Mouse (Mus musculus) hindbrain, embryonic 13.5 days (tissue): ENCODE results near the gene Olfr1062. TPM values are rescaled to one million over a fixed set of nuclear protein-coding genes. Genes with fewer than 3 reads are reported as not detected.

Source experiments
- polyA plus RNA-seq: library from polyadenylated mRNA; unstranded; fragments of >200 nt; fragmentation: Nextera tagmentation; extraction: Ambion mirVana; gene quantifications from 2 replicates; pipeline ENCODE4 v1.2.1, GENCODE M21; 2015

Olfr1062 gene
- polyA plus RNA-seq, 1 experiment from 2014 or later: not detected

Other genes starting within 250 kb of the Olfr1062 start
- not detected in 2 replicates for gene Olfr1044, start 248.9 kb downstream of the Olfr1062 start, polyA plus RNA-seq
- gene Olfr52, start 241.1 kb downstream of the Olfr1062 start, polyA plus RNA-seq: not detected in 2 replicates
- not detected in 2 replicates for gene Olfr1045, start 223.7 kb downstream of the Olfr1062 start, polyA plus RNA-seq
- not detected in 2 replicates for gene Olfr1046, start 207.4 kb downstream of the Olfr1062 start, polyA plus RNA-seq
- not detected in 2 replicates for gene Olfr1047, start 195.3 kb downstream of the Olfr1062 start, polyA plus RNA-seq
- not detected in 2 replicates for gene Olfr1048, start 186.5 kb downstream of the Olfr1062 start, polyA plus RNA-seq
- gene Olfr1049, start 168.4 kb downstream of the Olfr1062 start, polyA plus RNA-seq: not detected in 2 replicates
- gene Olfr1051, start 147.7 kb downstream of the Olfr1062 start, polyA plus RNA-seq: not detected in 2 replicates
- not detected in 2 replicates for gene Olfr1052, start 134.3 kb downstream of the Olfr1062 start, polyA plus RNA-seq
- not detected in 2 replicates for gene Olfr1053, start 111.5 kb downstream of the Olfr1062 start, polyA plus RNA-seq
- not detected in 2 replicates for gene Olfr1054, start 91.3 kb downstream of the Olfr1062 start, polyA plus RNA-seq
- gene Olfr1055, start 76.5 kb downstream of the Olfr1062 start, polyA plus RNA-seq: not detected in 2 replicates
- gene Olfr1056, start 64.3 kb downstream of the Olfr1062 start, polyA plus RNA-seq: not detected in 2 replicates
- not detected in 2 replicates for gene Olfr1057, start 48.4 kb downstream of the Olfr1062 start, polyA plus RNA-seq
- gene Olfr1058, start 38.2 kb downstream of the Olfr1062 start, polyA plus RNA-seq: not detected in 2 replicates
- gene Olfr1061, start 12.7 kb downstream of the Olfr1062 start, polyA plus RNA-seq: not detected in 2 replicates
- not detected in 2 replicates for gene Olfr1065, start 23.8 kb upstream of the Olfr1062 start, polyA plus RNA-seq
- not detected in 2 replicates for gene Olfr1066, start 29.5 kb upstream of the Olfr1062 start, polyA plus RNA-seq
- gene Olfr228, start 60.6 kb upstream of the Olfr1062 start, polyA plus RNA-seq: not detected in 2 replicates
- gene Olfr1076, start 81.7 kb upstream of the Olfr1062 start, polyA plus RNA-seq: not detected in 2 replicates
- not detected in 2 replicates for gene Olfr1079, start 115.7 kb upstream of the Olfr1062 start, polyA plus RNA-seq
- gene Olfr1080, start 131.5 kb upstream of the Olfr1062 start, polyA plus RNA-seq: not detected in 2 replicates
- not detected in 2 replicates for gene Olfr1082, start 172.2 kb upstream of the Olfr1062 start, polyA plus RNA-seq
- not detected in 2 replicates for gene Olfr1084, start 213.0 kb upstream of the Olfr1062 start, polyA plus RNA-seq
- not detected in 2 replicates for gene Olfr1085, start 235.3 kb upstream of the Olfr1062 start, polyA plus RNA-seq